Mouse (Mus musculus): ENCODE data around the gene Prss57.

Gene Prss57

DNA sequence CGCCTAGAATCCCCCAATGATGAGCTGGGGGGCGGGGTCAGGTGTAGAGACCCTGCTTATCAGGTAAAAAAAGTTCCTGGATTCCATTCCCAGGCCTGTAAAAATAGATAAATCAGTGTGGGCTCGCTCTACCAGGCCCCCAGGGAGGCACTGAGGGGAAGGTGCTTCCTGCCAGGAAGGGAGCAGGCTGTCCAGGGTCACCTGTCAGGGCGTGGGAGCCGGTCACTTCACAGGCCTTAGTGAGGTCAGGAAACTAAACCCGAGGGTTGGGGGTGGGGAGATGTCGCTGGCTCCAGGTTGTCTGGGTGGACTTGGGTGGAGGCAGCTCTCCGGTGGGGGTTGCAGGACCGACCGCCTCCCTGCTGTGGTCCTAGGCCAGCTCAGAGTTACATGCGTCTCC lies 14.9 kb upstream of the Prss57 start:
- H3K4me1 ChIP-seq (replicated peaks; ENCODE audit: low read depth, low read length), result peaks cover 88% of the 10 kb centered on the region

DNA sequence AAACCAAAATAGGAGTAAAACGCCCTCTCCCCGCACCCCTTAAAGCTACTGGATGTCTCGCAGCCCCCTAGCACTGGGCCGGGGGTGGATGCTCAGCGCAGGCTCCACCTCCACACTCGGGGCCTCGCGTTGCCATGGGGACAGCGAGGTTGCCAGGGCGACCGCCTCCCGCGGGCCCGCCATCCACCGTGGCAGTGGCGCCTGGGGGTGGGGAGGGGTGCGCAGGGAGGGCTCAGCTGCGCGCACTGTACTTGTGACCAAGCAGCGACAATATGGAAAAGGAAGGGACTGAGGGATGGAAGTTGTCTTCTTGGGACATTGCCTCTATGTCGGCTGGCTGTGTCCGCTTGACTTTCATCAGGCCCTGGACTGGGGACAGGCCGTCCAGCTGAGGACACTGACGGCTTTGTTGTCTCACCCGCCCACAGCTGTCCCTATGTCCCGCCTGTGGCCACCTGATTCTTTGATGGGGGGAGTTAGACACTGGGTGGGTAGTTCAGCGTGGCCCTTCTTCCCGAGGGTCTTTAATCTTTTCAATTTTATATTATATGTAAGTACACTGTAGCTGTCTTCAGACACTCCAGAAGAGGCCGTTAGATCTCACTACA lies 13.1 kb upstream of the Prss57 start:
- peak overlapping the region; percentile 49 for H3K4me3 ChIP-seq (replicated peaks; ENCODE audit: low read length)
- H3K4me1 ChIP-seq (replicated peaks; ENCODE audit: low read depth, low read length), result peaks cover 91% of the 10 kb centered on the region
- peaks cover 10% of the 10 kb centered on the region for H3K36me3 ChIP-seq (ENCODE audit: insufficient read depth, low read length)
- H3K27me3 ChIP-seq (ENCODE audit: insufficient read depth, low read length), result peaks cover 4% of the 10 kb centered on the region; the same call in 1 of the 2 replicates
- TF ChIP-seq POU5F1 (IDR thresholded peaks at IDR 0.05; ENCODE audit: borderline replicate concordance, low read length) (no peak), NANOG (IDR thresholded peaks at IDR 0.05; ENCODE audit: borderline replicate concordance, low read length) (no peak), CTCF (conservative IDR thresholded peaks at IDR 0.05; ENCODE audit: low read length) (no peak)
- no peaks in the 10 kb centered on the region for H3K9me3 ChIP-seq (ENCODE audit: low read length)

More for the DNA sequence above, 14.9 kb upstream of the Prss57 start:
- peak overlapping the region; percentile 57 for H3K4me3 ChIP-seq (replicated peaks; ENCODE audit: low read length)
- H3K27me3 ChIP-seq (ENCODE audit: insufficient read depth, low read length), result peaks cover 4% of the 10 kb centered on the region; the same call in 1 of the 2 replicates
- H3K36me3 ChIP-seq (ENCODE audit: insufficient read depth, low read length), result peaks cover 17% of the 10 kb centered on the region
- H3K9me3 ChIP-seq (ENCODE audit: low read length), result no peaks in the 10 kb centered on the region
- TF ChIP-seq POU5F1 (IDR thresholded peaks at IDR 0.05; ENCODE audit: borderline replicate concordance, low read length) (no peak), CTCF (conservative IDR thresholded peaks at IDR 0.05; ENCODE audit: low read length) (no peak), NANOG (IDR thresholded peaks at IDR 0.05; ENCODE audit: borderline replicate concordance, low read length) (no peak)

DNA sequence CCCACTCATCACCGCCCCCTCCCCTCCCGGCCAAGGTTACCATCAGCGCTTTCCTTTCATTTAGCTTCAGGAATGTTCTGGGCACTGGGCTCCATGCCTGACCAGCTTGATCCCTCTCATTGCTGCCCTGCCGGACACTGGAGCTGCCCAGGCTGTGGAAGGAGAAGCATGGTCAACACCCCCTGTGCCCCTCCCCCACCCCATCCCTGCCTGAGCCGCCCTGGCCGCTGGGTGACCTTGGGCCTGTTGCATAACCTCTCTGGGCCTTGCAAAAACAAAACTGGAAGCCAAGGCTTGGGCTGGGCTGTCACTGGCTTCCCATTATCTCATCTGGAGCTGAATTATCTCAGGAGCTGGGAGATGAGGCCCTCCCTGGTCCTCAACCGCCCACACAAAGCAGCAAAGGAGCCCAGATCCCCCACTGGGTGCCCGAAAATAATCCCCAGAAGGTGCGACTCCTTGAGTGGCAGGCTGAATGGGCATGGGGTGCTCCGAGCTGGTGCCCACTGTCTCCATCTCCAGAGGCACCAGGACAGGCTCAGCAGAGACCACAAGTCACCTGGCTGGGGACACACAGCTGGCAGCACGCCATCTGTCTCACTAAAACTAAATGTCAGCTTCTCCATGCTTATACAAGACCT lies 11.7 kb upstream of the Prss57 start:
- Histone ChIP-seq H3K36me3 (ENCODE audit: insufficient read depth, low read length) (peaks cover 2% of the 10 kb centered on the region), H3K4me3 (replicated peaks; ENCODE audit: low read length) (peak overlapping the region; percentile 43), H3K4me1 (replicated peaks; ENCODE audit: low read depth, low read length) (peaks cover 92% of the 10 kb centered on the region), H3K9me3 (ENCODE audit: low read length) (no peaks in the 10 kb centered on the region), H3K27me3 (ENCODE audit: insufficient read depth, low read length) (peaks cover 4% of the 10 kb centered on the region; the same call in 1 of the 2 replicates)
- no peak for TF ChIP-seq NANOG (IDR thresholded peaks at IDR 0.05; ENCODE audit: borderline replicate concordance, low read length)
- no peak for TF ChIP-seq POU5F1 (IDR thresholded peaks at IDR 0.05; ENCODE audit: borderline replicate concordance, low read length)
- no peak for TF ChIP-seq CTCF (conservative IDR thresholded peaks at IDR 0.05; ENCODE audit: low read length)

DNA sequence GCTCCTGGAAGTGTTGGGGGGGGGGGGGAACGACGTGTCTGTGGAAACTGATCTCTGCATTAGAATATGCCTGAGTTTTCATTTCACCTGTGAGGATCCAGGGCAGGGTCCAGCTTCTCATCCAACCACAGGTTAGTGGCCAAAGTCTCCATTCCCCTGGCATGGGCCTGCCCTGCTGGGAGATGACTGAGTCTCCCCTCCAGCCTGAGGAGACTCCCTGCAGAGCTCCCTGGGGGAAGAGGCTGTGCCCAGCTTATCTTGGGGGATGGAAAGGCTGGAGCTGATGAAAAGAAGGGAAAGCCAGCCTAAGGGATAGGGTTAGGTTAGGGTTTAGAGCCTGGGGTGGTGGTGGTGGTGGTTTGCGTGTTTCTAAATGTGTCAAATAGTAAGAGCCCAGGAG lies 11.1 kb upstream of the Prss57 start:
- H3K27me3 ChIP-seq (ENCODE audit: insufficient read depth, low read length), result peaks cover 4% of the 10 kb centered on the region; the same call in 1 of the 2 replicates
- peak overlapping the region; percentile 43; the same call in 1 of the 2 replicates for H3K4me3 ChIP-seq (replicated peaks; ENCODE audit: low read length)
- TF ChIP-seq CTCF (conservative IDR thresholded peaks at IDR 0.05; ENCODE audit: low read length), result no peak
- no peak for TF ChIP-seq NANOG (IDR thresholded peaks at IDR 0.05; ENCODE audit: borderline replicate concordance, low read length)
- TF ChIP-seq POU5F1 (IDR thresholded peaks at IDR 0.05; ENCODE audit: borderline replicate concordance, low read length), result no peak
- H3K36me3 ChIP-seq (ENCODE audit: insufficient read depth, low read length), result no peaks in the 10 kb centered on the region
- no peaks in the 10 kb centered on the region for H3K9me3 ChIP-seq (ENCODE audit: low read length)
- H3K4me1 ChIP-seq (replicated peaks; ENCODE audit: low read depth, low read length), result peaks cover 92% of the 10 kb centered on the region

DNA sequence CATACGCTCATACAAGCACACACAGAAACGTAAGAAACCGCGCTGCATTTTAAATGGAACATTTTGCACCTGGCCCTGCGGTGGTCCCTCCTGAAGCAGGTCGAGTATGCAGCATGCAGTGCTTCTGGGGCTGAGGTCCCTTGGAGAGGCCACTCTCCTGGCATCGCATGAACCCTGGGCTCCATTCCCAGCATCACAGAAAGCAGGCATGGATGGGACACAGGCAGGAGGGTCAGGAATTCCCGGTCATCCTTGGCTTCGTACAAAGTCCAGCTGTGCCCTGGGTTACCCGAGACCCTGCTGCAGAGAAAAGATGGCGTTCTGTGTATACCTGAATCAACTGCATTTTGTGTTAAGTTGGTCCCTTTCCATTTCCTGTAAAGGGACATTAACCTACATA lies 9.7 kb upstream of the Prss57 start:
- TF ChIP-seq CTCF (conservative IDR thresholded peaks at IDR 0.05; ENCODE audit: low read length) (no peak), POU5F1 (IDR thresholded peaks at IDR 0.05; ENCODE audit: borderline replicate concordance, low read length) (no peak), NANOG (IDR thresholded peaks at IDR 0.05; ENCODE audit: borderline replicate concordance, low read length) (no peak)
- Histone ChIP-seq H3K27me3 (ENCODE audit: insufficient read depth, low read length) (0 out of 2 replicates have a peak, but pooled peaks cover 4% of the 10 kb centered on the region), H3K36me3 (ENCODE audit: insufficient read depth, low read length) (no peaks in the 10 kb centered on the region), H3K4me1 (replicated peaks; ENCODE audit: low read depth, low read length) (peaks cover 90% of the 10 kb centered on the region), H3K9me3 (ENCODE audit: low read length) (no peaks in the 10 kb centered on the region), H3K4me3 (replicated peaks; ENCODE audit: low read length) (no peak overlapping the region)

DNA sequence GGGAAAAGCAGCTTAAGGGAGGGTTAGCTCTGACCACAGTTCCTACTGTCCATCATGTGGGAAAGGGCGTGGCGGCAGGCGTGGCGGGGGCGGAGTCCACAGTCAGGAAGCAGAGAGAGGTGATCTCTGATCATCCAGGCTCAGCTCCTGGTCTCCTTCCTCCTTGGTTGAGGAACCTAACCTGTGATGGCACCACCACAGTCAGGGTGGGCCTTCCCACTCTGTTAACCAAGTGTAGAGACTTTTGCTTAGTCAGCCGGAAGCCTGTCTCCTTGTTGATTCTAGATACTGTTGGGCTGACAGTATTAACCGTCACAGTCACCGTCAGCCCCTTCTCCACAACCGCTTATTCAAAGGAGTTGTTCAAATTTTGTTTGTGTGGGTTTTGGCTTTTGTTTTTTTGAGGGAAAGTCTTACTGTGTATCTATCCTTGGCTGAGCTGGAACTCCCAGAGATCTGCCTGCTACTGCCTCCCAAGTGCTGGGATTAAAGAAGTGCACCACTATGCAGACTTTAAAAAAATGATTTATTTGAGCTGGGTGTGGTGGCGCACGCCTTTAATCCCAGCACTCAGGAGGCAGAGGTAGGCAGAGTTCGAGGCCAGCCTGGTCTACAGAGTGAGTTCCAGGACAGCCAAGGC lies 7.6 kb upstream of the Prss57 start:
- Histone ChIP-seq H3K9me3 (ENCODE audit: low read length) (no peaks in the 10 kb centered on the region), H3K36me3 (ENCODE audit: insufficient read depth, low read length) (no peaks in the 10 kb centered on the region), H3K4me1 (replicated peaks; ENCODE audit: low read depth, low read length) (peaks cover 88% of the 10 kb centered on the region), H3K27me3 (ENCODE audit: insufficient read depth, low read length) (peaks cover 10% of the 10 kb centered on the region; the same call in 1 of the 2 replicates), H3K4me3 (replicated peaks; ENCODE audit: low read length) (no peak overlapping the region)
- TF ChIP-seq NANOG (IDR thresholded peaks at IDR 0.05; ENCODE audit: borderline replicate concordance, low read length), result no peak
- no peak for TF ChIP-seq CTCF (conservative IDR thresholded peaks at IDR 0.05; ENCODE audit: low read length)
- TF ChIP-seq POU5F1 (IDR thresholded peaks at IDR 0.05; ENCODE audit: borderline replicate concordance, low read length), result no peak

DNA sequence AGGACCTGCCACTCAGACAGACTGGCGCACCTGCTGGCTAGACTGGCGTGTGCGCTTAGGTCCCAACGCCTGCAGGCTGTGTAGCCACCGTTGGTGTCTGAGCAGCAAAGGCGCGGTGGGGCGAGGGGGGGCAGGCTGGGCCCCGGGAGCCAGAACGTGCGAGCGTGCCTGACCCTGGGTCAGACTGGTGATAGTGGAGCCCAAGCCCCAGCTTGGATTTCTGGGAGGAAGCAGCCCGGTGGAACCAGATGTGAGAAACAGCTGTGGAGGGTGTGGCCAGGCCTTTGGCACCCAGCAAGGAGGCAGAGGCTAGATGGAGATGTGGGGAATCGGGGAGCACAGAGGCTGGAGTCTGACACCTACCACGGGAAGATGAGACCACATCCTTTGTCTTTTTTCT lies 6.6 kb upstream of the Prss57 start:
- no peaks in the 10 kb centered on the region for H3K36me3 ChIP-seq (ENCODE audit: insufficient read depth, low read length)
- H3K9me3 ChIP-seq (ENCODE audit: low read length), result no peaks in the 10 kb centered on the region
- peak overlapping the region; percentile 52 for H3K4me3 ChIP-seq (replicated peaks; ENCODE audit: low read length)
- H3K4me1 ChIP-seq (replicated peaks; ENCODE audit: low read depth, low read length), result peaks cover 83% of the 10 kb centered on the region
- peaks cover 17% of the 10 kb centered on the region for H3K27me3 ChIP-seq (ENCODE audit: insufficient read depth, low read length)
- TF ChIP-seq NANOG (IDR thresholded peaks at IDR 0.05; ENCODE audit: borderline replicate concordance, low read length), result no peak
- TF ChIP-seq CTCF (conservative IDR thresholded peaks at IDR 0.05; ENCODE audit: low read length), result no peak
- no peak for TF ChIP-seq POU5F1 (IDR thresholded peaks at IDR 0.05; ENCODE audit: borderline replicate concordance, low read length)

DNA sequence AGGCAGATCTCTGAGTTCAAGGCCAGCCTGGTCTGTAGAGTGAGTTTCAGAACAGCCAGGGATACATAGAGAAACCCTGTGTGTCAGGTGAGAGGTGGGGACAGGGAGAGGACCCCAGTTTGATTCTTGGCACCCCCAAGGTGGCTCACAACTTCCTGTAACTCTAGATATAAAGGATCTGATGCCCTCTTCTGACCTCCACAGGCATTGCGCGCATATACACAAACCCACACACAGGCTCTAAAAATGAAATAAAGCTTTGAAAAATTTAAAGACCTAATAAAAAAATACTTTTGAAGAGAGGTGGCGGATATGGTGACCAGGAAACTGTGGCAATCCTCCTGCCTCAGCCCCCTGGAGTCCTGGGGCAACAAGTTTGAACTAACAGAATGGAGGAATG lies 5.1 kb upstream of the Prss57 start:
- TF ChIP-seq CTCF (conservative IDR thresholded peaks at IDR 0.05; ENCODE audit: low read length) (0 out of 2 replicates have a peak, but pooled peaks have one; percentile 12), NANOG (IDR thresholded peaks at IDR 0.05; ENCODE audit: borderline replicate concordance, low read length) (no peak), POU5F1 (IDR thresholded peaks at IDR 0.05; ENCODE audit: borderline replicate concordance, low read length) (no peak)
- Histone ChIP-seq H3K4me3 (replicated peaks; ENCODE audit: low read length) (no peak overlapping the region), H3K27me3 (ENCODE audit: insufficient read depth, low read length) (peaks cover 17% of the 10 kb centered on the region)

More for the DNA sequence above, 5.1 kb upstream of the Prss57 start:
- H3K4me1 ChIP-seq (replicated peaks; ENCODE audit: low read depth, low read length), result peaks cover 69% of the 10 kb centered on the region
- no peaks in the 10 kb centered on the region for H3K36me3 ChIP-seq (ENCODE audit: insufficient read depth, low read length)
- H3K9me3 ChIP-seq (ENCODE audit: low read length), result no peaks in the 10 kb centered on the region
